Mouse (Mus musculus) G1E-ER4 (cell line): Measurements from ENCODE around the gene Ppp4c. TPM values are rescaled to one million over a fixed set of nuclear protein-coding genes. Genes with fewer than 3 reads are reported as not detected.

Experiments used
- GATA1 ChIP-seq: IDR thresholded peaks from one replicate; pipeline ENCODE4 v1.8.0; 2012; ENCODE audit warnings: low read length, inconsistent platforms
- polyA plus RNA-seq: library from polyadenylated mRNA; stranded (reverse); fragments of >175 nt; gene quantifications from 2 replicates; pipeline ENCODE4 v1.2.3, GENCODE M21; 2012

Gene Ppp4c
- polyA plus RNA-seq, 1 experiment, result 249 TPM

GRCm38 (mm10) chr7:126808703-126809455 is 16.6 kb upstream of the Ppp4c start:
- TF ChIP-seq GATA1, result no peak

- TF ChIP-seq GATA1, result no peak
Observed at GRCm38 (mm10) chr7:126807405-126807804, 15.1 kb upstream of the Ppp4c start.

GRCm38 (mm10) chr7:126806956-126807355 is 14.7 kb upstream of the Ppp4c start:
- no peak for TF ChIP-seq GATA1

- no peak for TF ChIP-seq GATA1
Observed at GRCm38 (mm10) chr7:126803751-126804150, 11.5 kb upstream of the Ppp4c start.

- TF ChIP-seq GATA1, result peak; percentile 26
Observed at GRCm38 (mm10) chr7:126803181-126803580, 10.9 kb upstream of the Ppp4c start.

GRCm38 (mm10) chr7:126802134-126802889 is 10.0 kb upstream of the Ppp4c start:
- TF ChIP-seq GATA1, result no peak

- TF ChIP-seq GATA1, result no peak
Observed at GRCm38 (mm10) chr7:126801057-126801422, 8.7 kb upstream of the Ppp4c start.

GRCm38 (mm10) chr7:126800269-126801056 is 8.2 kb upstream of the Ppp4c start:
- TF ChIP-seq GATA1, result no peak

- no peak for TF ChIP-seq GATA1
Observed at GRCm38 (mm10) chr7:126799468-126800268, 7.4 kb upstream of the Ppp4c start.

GRCm38 (mm10) chr7:126799050-126799467 is 6.8 kb upstream of the Ppp4c start:
- TF ChIP-seq GATA1, result no peak

- TF ChIP-seq GATA1, result no peak
Observed at GRCm38 (mm10) chr7:126798127-126799049, 6.1 kb upstream of the Ppp4c start.

GRCm38 (mm10) chr7:126797411-126798126 is 5.3 kb upstream of the Ppp4c start, which contains the start of gene Fam57b:
Gene Fam57b, plus strand, starts transcription at chr7:126797668.
- no peak for TF ChIP-seq GATA1

- TF ChIP-seq GATA1, result no peak
Observed at GRCm38 (mm10) chr7:126796350-126796932, 4.1 kb upstream of the Ppp4c start.
